Mouse (Mus musculus) heart, adult 2 months (tissue): Measurements from ENCODE around the gene Olah.

ENCODE experiments used
- CTCF ChIP-seq: fragments of 200-600 bp; IDR thresholded peaks from 2 replicates; pipeline ENCODE4 v1.8.1; 2022; ENCODE audit warnings: antibody characterized with exemption, mild to moderate bottlenecking, moderate library complexity
- POLR2A ChIP-seq: fragments of 200-500 bp; IDR thresholded peaks from 2 replicates; pipeline ENCODE4 v1.6.1; 2011; ENCODE audit warnings: mild to moderate bottlenecking, low read depth, low read length, control low read depth; ENCODE audit not compliant: insufficient read depth

DNA sequence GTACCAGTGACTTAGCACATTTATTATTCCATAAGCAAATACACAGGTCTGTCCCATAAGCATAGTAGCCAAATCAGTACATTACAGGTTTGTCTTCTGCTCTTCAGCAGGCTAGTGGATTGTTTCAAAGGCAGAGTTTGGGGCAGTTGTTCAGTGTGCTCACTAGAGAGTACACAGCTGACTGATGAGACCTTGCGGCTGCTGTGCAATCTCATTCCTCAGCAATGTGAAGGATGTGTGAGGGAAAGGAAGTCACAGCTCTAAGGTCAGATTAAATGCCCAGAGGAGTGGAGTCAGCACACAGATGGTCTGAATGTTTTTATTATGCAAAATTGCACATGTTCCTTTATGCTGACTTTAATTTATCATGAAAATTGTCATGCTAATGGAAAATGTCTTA is 70.5 kb downstream of the Olah start:
- TF ChIP-seq POLR2A (no peak), CTCF (no peak)
